Comparison of ENCODE assay signal across 10 mouse cellular contexts in genomic region chr1:87696358-87696757, GRCm38 (mm10). TPM values are rescaled to one million over a fixed set of nuclear protein-coding genes. Genes with fewer than 3 reads are reported as not detected.
DNase-seq lines count a peak whose midpoint lies in the region; ATAC-seq and TF ChIP-seq lines count a peak whose summit lies in the region.
"Had no signal": no experiment of that assay in that cellular context is flagged by ENCODE, and none has a peak within 500 bp of the region (broad histone marks: within the 10 kb centered on the region; RNA-seq: fewer than 3 reads in every experiment).

No protein-coding gene starts in this region.

- TF ChIP-seq CTCF in lung, postnatal 0 days (IDR thresholded peaks at IDR 0.05), result peak; percentile 34

- H3K36me3 ChIP-seq in liver, embryonic 11.5 days (ENCODE audit: control insufficient read depth, insufficient read depth, low read length), result no peaks in the 10 kb centered on the region
- no peaks in the 10 kb centered on the region for H3K36me3 ChIP-seq in lung, postnatal 0 days (ENCODE audit: insufficient read depth, low read length)
- no peaks in the 10 kb centered on the region for H3K36me3 ChIP-seq in intestine, embryonic 15.5 days
- H3K36me3 ChIP-seq: heart, embryonic 15.5 days had no signal

- H3K4me2 ChIP-seq in liver, embryonic 11.5 days, result no peak overlapping the region
- H3K4me2 ChIP-seq in lung, postnatal 0 days (replicated peaks; ENCODE audit: low read depth, low read length), result no peak overlapping the region
- no peak overlapping the region for H3K4me2 ChIP-seq in intestine, embryonic 15.5 days (replicated peaks)
- H3K4me2 ChIP-seq: heart, embryonic 15.5 days had no signal

- no peak overlapping the region for H3K9ac ChIP-seq in liver, embryonic 11.5 days (ENCODE audit: low read depth, low read length)
- H3K9ac ChIP-seq in lung, postnatal 0 days (replicated peaks; ENCODE audit: low read depth), result no peak overlapping the region
- no peak overlapping the region for H3K9ac ChIP-seq in intestine, embryonic 15.5 days
- H3K9ac ChIP-seq: heart, embryonic 15.5 days had no signal

- H3K27me3 ChIP-seq in liver, embryonic 11.5 days (replicated peaks; ENCODE audit: control insufficient read depth, insufficient read depth, low read length), result no peaks in the 10 kb centered on the region
- no peaks in the 10 kb centered on the region for H3K27me3 ChIP-seq in lung, postnatal 0 days (replicated peaks; ENCODE audit: insufficient read depth, low read length)
- H3K27me3 ChIP-seq in intestine, embryonic 15.5 days (replicated peaks), result 0 out of 2 replicates have a peak, but pooled peaks cover 2% of the 10 kb centered on the region
- H3K27me3 ChIP-seq: heart, embryonic 15.5 days; megakaryocyte, embryonic 14.5 days had no signal

- H3K9me3 ChIP-seq in liver, embryonic 11.5 days (ENCODE audit: control insufficient read depth, low read length), result no peaks in the 10 kb centered on the region
- H3K9me3 ChIP-seq in lung, postnatal 0 days (ENCODE audit: low read length), result no peaks in the 10 kb centered on the region
- H3K9me3 ChIP-seq in intestine, embryonic 15.5 days, result no peaks in the 10 kb centered on the region
- H3K9me3 ChIP-seq: heart, embryonic 15.5 days; megakaryocyte, embryonic 14.5 days had no signal

- DNase-seq in liver, result peak; percentile 79
- DNase-seq in liver, embryonic 11.5 days (ENCODE audit: low spot score), result no peak
- peak; percentile 20 for DNase-seq in c-Kit-positive CD71-positive TER-119-negative erythroid progenitor cells, embryonic 14.5 days (ENCODE audit: low read depth)
- no peak for DNase-seq in lung, postnatal 0 days (ENCODE audit: low spot score)
- peak; percentile 59 for DNase-seq in thymus, postnatal 14 days
- no peak for DNase-seq in frontal cortex, adult 2 months (ENCODE audit: extremely low spot score in 1 of 2, low spot score in 1 of 2)
- no peak for DNase-seq in layer of hippocampus, adult 8-10 months (ENCODE audit: low spot score in 2 of 2)

- no peaks in the 10 kb centered on the region for H3K4me1 ChIP-seq in liver, embryonic 11.5 days (replicated peaks; ENCODE audit: control insufficient read depth, insufficient read depth, low read length)
- H3K4me1 ChIP-seq in lung, postnatal 0 days (ENCODE audit: insufficient read depth, low read depth, low read length), result no peaks in the 10 kb centered on the region
- no peaks in the 10 kb centered on the region for H3K4me1 ChIP-seq in intestine, embryonic 15.5 days (replicated peaks)

- ATAC-seq in liver, embryonic 11.5 days (replicated peaks; ENCODE audit: low FRiP score), result no peak
- no peak for ATAC-seq in lung, postnatal 0 days
- no peak for ATAC-seq in intestine, embryonic 15.5 days

- 69% methylated on average over 5 of the region's 5 CpGs for WGBS in liver, embryonic 11.5 days
- 76% methylated on average over 5 of the region's 5 CpGs for WGBS in lung, postnatal 0 days
- 81% methylated on average over 5 of the region's 5 CpGs for WGBS in intestine, embryonic 15.5 days

- H3K27ac ChIP-seq in liver, embryonic 11.5 days (ENCODE audit: low read depth, low read length), result no peak overlapping the region
- H3K27ac ChIP-seq in lung, postnatal 0 days (ENCODE audit: low read length), result no peak overlapping the region
- H3K27ac ChIP-seq in intestine, embryonic 15.5 days, result no peak overlapping the region
- H3K27ac ChIP-seq: heart, embryonic 15.5 days had no signal

- TF ChIP-seq EP300 in lung, postnatal 0 days (IDR thresholded peaks at IDR 0.05), result no peak

- no peak overlapping the region for H3K4me3 ChIP-seq in liver, embryonic 11.5 days (ENCODE audit: low read depth, low read length)
- H3K4me3 ChIP-seq in lung, postnatal 0 days (ENCODE audit: low read depth, low read length), result no peak overlapping the region
- no peak overlapping the region for H3K4me3 ChIP-seq in intestine, embryonic 15.5 days (replicated peaks)
- H3K4me3 ChIP-seq: heart, embryonic 15.5 days; megakaryocyte, embryonic 14.5 days had no signal

RNA-seq across cellular contexts. Expression of gene Atg16l1, which starts 59.3 kb away (rescaled TPM):
- polyA plus RNA-seq in liver, embryonic 11.5 days (2014; fragmentation: Nextera tagmentation; extraction: Ambion mirVana), result 27.3 and 29.4 TPM in 2 replicates
- polyA plus RNA-seq in lung, postnatal 0 days (2015; fragmentation: Nextera tagmentation; extraction: Ambion mirVana), result 21.5 and 21.7 TPM in 2 replicates
- 73.7 and 83.3 TPM in 2 replicates for polyA plus RNA-seq in frontal cortex, adult 2 months (2012; rRNA removed)
- 10 to 100 TPM; 62.3 to 87.6 (median 69.5) TPM for total RNA-seq in layer of hippocampus, adult 8-10 months (2022)
- 25.4 and 26.6 TPM in 2 replicates for polyA plus RNA-seq in intestine, embryonic 15.5 days (2015; fragmentation: Nextera tagmentation; extraction: Ambion mirVana)

Comparison
In these comparisons a context has a peak if more than half of its experiments do, and no peak if none do; other contexts are left out.
1. DNase-seq: peak in liver (single experiment), c-Kit-positive CD71-positive TER-119-negative erythroid progenitor cells, embryonic 14.5 days (single experiment) and thymus, postnatal 14 days (single experiment); none in liver, embryonic 11.5 days (single experiment), lung, postnatal 0 days (single experiment), frontal cortex, adult 2 months (0 of 2) and layer of hippocampus, adult 8-10 months (0 of 2).